Mouse (Mus musculus): Measurements from ENCODE around the gene Nfic.

Nfic gene

DNA sequence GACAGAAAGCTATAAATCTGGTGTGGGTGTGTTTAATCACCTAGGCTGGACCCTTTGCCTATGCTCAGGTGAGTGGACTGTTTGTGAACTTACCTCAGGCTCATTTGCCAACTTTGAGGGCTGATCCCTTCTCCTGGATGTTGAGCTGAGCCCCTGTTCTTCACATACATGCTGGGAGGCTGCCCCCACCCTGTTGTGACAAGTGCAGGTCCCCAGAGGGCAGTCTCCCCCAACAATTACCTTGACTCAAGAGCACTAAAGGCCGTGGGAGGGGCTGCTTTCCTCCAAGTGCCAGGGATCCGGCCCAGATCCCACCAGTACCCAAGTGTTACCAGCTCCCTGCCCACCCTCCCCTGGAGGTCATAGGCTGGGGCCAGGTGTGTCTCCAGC is 29.6 kb upstream of the Nfic start:
- no peak for DNase-seq

- DNase-seq: no peak
These were observed 29.1 kb upstream of the Nfic start for GRCm38 (mm10) chr10:81484441-81485059.

- DNase-seq: peak; percentile 61
These were observed 28.5 kb upstream of the Nfic start for GRCm38 (mm10) chr10:81483983-81484382.

GRCm38 (mm10) chr10:81482533-81482889 is 27.1 kb upstream of the Nfic start, which contains the start of gene Celf5:
Celf5 (minus strand) TSS chr10:81482709.
- DNase-seq: peak; percentile 70

GRCm38 (mm10) chr10:81481605-81482532 is 26.4 kb upstream of the Nfic start:
- peak; percentile 62 for DNase-seq

- DNase-seq: no peak
These were observed 19.0 kb upstream of the Nfic start for GRCm38 (mm10) chr10:81474461-81474860.

DNA sequence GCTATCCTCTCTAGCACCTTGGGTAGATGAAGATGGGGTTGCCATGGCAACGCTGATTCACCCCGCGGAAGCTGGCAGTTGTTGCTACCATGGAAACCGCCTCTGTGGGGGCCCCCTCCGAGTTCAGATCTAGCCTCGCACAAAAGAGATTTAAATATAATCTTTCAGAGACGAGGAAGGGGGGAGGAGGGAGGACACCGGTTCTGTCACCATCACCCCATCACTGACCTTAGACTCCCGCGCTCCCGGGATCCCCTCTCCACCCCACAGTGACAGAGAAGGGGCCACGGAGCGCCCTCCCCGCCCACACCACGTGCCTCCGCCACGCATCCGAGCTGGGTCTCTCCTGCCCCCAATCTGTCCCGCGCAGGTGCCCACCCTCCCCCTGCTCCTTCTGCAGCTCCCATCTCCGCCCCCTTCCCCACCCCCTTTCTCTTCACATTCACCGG is 17.6 kb upstream of the Nfic start:
- peak; percentile 66 for DNase-seq

- DNase-seq: no peak
These were observed 17.1 kb upstream of the Nfic start for GRCm38 (mm10) chr10:81472403-81473002.

- DNase-seq: no peak
These were observed 15.0 kb upstream of the Nfic start for GRCm38 (mm10) chr10:81470454-81470853.

DNA sequence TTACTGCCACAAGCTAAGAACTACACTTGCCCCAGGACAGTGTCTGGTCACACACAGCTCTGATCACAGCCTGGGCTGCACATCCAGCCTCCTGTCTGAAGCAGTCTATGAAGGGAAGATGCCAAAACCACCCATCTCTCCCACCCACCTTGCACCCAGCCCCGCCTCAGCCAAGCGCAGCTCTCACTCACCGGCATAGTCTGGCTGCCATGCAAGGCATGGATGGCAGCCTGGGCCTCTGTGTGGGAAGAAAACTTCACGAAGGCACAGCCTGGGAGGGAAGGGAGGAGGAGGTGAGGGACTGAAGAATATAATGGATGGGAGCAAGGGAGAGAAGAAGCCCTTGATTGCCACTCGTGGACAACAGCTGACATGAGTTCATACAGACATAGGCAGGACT is 13.8 kb upstream of the Nfic start:
- DNase-seq: no peak

DNA sequence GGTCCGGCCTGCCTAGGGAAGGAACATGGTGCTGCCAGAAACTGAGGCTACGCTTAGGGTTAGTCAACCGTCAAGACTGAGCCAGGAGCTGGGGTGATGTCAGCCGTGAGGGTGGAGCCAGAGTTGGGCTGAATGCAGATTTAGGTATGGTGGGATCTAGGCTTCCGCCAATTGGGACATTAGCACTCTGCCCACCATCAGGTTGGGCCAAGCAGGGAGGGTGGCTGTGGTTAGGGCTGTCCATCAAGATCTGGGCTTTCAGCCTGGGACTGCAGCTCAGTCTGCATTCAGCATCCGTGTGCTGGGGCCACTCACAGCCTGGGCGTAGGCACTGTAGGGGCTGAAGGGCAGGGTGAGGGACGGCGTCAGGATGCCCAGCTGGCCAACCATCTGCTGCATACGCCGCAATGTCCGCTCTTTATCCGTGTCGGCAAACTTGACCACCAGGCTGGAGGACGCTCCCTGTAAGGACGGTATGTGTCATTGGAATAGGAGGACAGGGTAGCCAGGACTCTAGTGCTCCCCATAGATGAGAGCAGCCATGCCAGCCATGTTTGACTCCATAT is 12.3 kb upstream of the Nfic start:
- peak; percentile 36 for DNase-seq

DNA sequence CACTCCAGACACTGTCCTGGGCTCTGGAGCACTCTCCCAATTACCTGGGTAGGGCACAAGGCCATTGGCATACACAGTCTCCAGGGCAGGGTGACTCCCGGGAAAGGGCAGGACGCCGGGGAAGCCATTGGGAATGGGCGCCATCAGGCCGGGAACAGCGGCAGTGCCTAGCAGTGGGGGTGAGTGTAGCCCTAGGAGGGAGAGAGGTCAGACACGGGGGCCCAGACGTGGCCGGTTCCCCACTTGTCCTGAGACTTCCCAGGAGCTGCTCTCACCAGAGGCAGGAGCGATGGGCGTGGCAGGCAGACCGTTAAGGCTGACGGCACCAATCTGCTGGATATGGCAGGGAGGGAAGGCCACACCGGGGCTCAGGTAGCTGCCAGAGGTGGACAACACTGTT is 11.4 kb upstream of the Nfic start:
- DNase-seq: peak; percentile 31

DNA sequence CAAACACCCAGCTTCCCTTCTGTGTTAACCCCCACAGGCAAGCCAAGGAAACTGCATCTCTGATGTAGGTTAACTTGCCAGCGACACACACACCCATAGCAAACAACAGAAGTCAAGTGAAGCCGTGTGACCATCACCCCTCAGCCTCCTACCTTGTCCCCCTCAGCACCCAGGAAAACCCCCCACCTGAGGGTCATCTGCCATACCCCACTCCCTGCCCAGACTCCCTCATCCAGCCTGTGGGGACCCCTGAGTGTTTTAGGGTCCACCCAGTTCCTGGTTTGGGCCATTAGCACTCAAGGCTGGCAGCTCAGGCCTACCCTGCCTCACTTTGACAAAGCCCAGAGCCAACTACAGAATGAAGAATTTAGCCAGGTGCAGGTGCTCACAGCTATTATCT is 10.6 kb upstream of the Nfic start:
- DNase-seq: no peak

DNA sequence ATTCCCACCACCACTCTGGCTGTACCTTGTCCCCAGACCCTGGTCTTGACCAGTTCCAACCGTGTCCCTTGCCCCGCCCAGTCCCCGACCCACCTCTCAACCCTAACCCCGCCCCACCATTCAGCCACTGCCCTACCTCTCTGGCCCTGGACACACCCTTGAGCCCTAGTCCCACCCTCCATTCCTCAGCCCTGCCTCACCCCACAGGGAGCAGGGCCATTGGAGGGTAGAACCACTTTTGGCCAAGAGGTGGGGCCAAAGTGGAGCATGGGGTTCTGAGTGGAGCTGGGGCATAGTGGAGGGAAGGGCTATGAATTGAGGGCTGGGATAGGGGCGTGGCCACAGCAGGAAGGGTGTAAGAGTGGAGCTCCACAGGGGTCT is 9.8 kb upstream of the Nfic start:
- peak; percentile 39 for DNase-seq

DNA sequence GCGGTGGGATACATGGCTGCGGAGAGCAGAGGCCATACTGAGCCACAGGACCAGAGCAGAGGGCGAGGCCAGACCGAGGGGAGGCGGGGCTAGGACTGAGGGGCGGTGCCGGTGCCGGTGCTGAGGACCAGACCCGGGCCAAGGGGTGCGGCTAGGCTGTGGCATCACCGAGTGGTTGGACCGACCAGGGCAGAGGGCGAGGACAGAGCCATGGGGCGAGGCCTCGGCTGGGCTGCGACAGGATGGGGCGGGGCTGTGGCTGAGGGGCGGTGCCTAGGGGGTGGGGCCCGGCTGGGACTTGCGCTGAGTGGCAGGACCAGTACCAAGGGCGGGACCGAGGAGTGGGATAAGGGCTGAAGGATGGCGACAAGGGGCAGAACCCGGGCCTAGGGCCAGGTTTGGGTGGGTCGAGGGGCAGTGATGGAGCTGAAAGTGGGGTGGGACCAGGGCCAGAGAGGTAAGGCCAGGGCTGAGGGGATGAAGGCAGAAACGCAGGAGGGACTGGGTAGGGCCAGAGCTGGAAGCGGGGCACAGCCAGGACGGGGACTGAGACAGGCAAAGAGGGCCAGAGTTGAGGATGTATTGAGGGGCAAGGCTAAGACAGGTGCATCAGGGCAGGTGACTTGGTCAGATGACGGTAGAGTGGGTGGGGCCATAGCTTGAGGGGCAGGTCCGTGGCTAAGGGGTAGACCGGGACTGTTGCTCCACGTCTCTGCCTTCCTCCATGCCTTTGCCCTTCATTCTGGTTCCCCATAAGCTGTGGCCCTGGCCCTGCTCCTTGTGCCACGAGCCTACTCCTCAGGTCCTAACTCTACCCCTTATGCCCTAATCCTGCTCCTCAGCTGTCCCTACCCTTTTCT is 9.2 kb upstream of the Nfic start:
- DNase-seq: peak; percentile 68

GRCm38 (mm10) chr10:81463531-81463930 is 8.1 kb upstream of the Nfic start:
- no peak for DNase-seq

DNA sequence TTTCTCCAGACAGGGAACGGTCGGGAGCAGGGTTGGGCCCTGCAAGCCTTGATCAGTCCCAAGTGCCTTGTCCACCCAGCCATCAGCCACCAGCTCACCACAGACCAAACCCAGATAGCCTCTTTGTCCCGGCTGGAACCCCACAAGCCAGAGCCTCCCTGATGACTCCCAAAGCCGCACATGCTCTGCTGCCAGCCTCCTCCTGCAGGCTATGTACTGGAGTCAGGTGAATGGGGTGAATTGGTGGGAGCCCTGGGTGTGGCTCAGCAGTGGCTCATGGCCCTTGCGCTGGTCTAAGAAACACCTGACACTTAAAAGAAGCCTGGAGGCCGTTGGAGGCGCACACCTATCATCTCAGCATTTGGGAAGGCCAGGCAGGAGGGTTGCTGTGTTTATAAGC is 7.5 kb upstream of the Nfic start:
- DNase-seq: no peak

DNA sequence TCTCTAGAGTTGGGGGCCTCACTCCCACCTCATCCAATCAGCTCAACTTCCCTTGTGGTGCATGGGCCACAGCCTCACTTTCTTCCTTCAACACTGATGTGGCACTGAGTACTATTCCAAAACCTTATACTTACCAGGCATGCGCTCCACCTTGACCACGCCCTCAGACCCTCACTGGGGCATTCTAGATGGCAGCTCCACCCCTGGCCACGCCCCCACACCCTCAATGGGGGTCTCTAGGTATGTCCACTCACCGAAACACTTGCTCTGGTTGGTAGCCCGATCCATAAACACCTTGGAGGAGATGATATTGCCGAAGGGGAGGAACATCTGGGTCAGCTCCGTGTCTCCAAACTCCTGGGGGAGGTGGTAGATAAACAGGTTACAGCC is 7.0 kb upstream of the Nfic start:
- peak; percentile 35 for DNase-seq

DNA sequence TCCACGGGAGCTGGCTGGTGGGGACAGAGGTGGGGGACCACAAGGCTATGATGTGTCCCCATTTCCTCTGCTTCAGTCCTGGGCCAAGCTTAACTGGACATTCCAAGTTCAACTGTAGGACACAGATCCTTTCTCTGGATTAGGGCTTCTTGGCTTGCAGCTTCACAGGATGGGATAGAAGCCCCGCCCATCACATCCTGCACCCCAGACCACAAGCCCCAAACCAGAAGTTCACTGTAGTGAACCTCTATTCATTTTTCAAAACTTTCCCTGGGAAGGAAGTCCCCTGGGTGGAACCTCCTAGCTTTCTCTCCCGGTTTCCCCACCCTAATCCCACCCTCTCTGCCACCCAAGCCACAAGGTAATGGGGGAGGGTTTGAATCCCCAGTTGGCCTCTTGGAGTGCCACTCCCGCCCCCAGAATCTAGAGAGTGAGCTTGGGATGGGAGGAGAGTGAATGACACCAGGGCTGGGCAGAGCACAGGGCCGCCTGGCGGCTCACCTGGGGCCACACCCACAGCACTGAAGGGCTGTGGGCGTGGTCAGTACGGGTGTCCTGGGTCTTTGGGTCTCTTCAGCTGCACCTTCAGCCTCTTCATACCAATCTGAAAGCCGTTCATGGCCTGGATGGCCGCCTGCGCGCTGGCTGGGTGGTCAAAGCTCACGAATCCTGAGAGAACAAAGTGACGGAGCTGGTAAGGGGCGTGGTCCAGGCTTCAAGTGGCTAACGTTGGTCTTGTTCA is 6.4 kb upstream of the Nfic start:
- peak; percentile 32 for DNase-seq

DNA sequence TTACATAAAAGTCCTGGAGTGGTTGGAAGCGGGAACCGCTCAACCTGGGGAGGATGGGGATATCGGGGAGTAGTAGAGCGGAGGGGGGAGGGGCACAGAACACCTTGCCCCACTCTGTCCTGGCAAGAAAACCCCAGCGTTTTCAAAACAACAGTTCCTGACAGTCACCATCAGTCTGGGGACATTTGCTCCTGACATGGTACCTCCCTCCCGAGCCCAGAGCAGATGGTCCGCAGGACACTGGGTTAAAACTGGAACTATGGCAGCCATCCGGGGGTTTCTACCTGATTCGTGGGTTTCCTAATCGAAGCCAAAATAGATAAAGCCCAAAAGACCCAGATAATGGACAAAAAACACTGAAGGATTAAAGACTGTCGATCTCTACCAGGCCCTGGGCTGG is 5.5 kb upstream of the Nfic start:
- no peak for DNase-seq

GRCm38 (mm10) chr10:81460471-81460870 is 5.0 kb upstream of the Nfic start:
- peak; percentile 28 for DNase-seq

GRCm38 (mm10) chr10:81459399-81459798 is 4.0 kb upstream of the Nfic start:
- no peak for DNase-seq
